40 mouse cellular contexts compared by ENCODE assay signal in the genomic region with DNA sequence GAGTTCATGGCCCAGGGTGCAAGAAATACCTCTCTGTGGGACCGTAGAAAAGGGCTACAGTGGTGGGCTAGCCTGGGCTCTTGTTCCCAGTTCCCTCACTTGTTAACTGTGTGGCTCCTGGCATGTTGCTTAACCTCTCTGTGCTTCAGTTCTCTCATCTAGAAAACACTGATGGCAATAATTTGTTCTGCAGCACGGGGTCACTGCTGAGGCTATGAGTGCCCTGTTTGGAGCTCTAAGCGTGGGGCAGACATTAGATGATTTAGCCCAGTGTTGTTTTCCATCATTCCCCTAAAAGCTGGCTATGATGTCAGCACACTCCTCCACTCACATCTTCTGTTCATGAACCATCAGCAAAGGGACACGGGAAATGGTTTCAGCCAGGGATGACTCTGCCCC. TPM values are rescaled to one million over a fixed set of nuclear protein-coding genes. Genes with fewer than 3 reads are reported as not detected.
"Had no signal": no experiment of that assay in that cellular context is flagged by ENCODE, and none has a peak within 500 bp of the region (broad histone marks: within the 10 kb centered on the region; RNA-seq: fewer than 3 reads in every experiment).

No protein-coding gene starts in this region.

- H3K27ac ChIP-seq: gastrocnemius, adult 2 months; heart, embryonic 10.5 days; hindbrain, embryonic 10.5 days; hindbrain, embryonic 12.5 days; hindbrain, embryonic 14.5 days; intestine, embryonic 15.5 days; left cerebral cortex, adult 2 months; limb, embryonic 10.5 days; limb, embryonic 12.5 days; liver, embryonic 13.5 days; liver, embryonic 15.5 days had no signal

- H3K36me3 ChIP-seq: heart, embryonic 10.5 days; heart, embryonic 12.5 days; hindbrain, embryonic 10.5 days; hindbrain, embryonic 12.5 days; intestine, embryonic 15.5 days; limb, embryonic 10.5 days; limb, embryonic 12.5 days; liver, embryonic 13.5 days; liver, embryonic 15.5 days had no signal

- DNase-seq: gastrocnemius, adult 2 months; gastrocnemius, postnatal 10 days; gastrocnemius, postnatal 25 days; heart, adult 18-20 months; heart, postnatal 10 days; heart, postnatal 4 days; kidney, adult 18-20 months; kidney, adult 8-10 months; kidney, postnatal 10 days; kidney, postnatal 25 days; kidney, postnatal 4 days; liver; liver, embryonic 13.5 days; liver, postnatal 0 days had no signal

- H3K27me3 ChIP-seq: heart, embryonic 12.5 days; hindbrain, embryonic 12.5 days; intestine, embryonic 15.5 days; limb, embryonic 12.5 days; liver, embryonic 13.5 days; liver, embryonic 15.5 days had no signal

- H3K4me2 ChIP-seq: heart, embryonic 12.5 days; hindbrain, embryonic 12.5 days; hindbrain, embryonic 14.5 days; intestine, embryonic 15.5 days; limb, embryonic 12.5 days; liver, embryonic 11.5 days; liver, embryonic 13.5 days; liver, embryonic 15.5 days had no signal

- H3K4me3 ChIP-seq: gastrocnemius, adult 2 months; heart, embryonic 10.5 days; heart, embryonic 12.5 days; hindbrain, embryonic 10.5 days; hindbrain, embryonic 12.5 days; intestine, embryonic 15.5 days; left cerebral cortex, adult 2 months; limb, embryonic 10.5 days; limb, embryonic 12.5 days; liver, embryonic 13.5 days; liver, embryonic 15.5 days had no signal

- H3K9ac ChIP-seq: heart, embryonic 12.5 days; hindbrain, embryonic 12.5 days; hindbrain, embryonic 14.5 days; intestine, embryonic 15.5 days; limb, embryonic 12.5 days; liver, embryonic 13.5 days; liver, embryonic 15.5 days; liver, postnatal 0 days had no signal

- ATAC-seq: inflammation-experienced regulatory T-cells, adult 6 months; intestine, embryonic 15.5 days; intestine, postnatal 0 days; liver, postnatal 0 days had no signal

- H3K9me3 ChIP-seq: heart, embryonic 10.5 days; heart, embryonic 12.5 days; hindbrain, embryonic 10.5 days; hindbrain, embryonic 12.5 days; intestine, embryonic 15.5 days; limb, embryonic 10.5 days; limb, embryonic 12.5 days; liver, embryonic 13.5 days; liver, embryonic 15.5 days had no signal

- H3K4me1 ChIP-seq: heart, embryonic 10.5 days; heart, embryonic 12.5 days; hindbrain, embryonic 10.5 days; hindbrain, embryonic 12.5 days; intestine, embryonic 15.5 days; limb, embryonic 10.5 days; limb, embryonic 12.5 days; liver, embryonic 13.5 days; liver, embryonic 15.5 days had no signal

RNA-seq across cellular contexts. Expression of a gene that starts 41.8 kb away (rescaled TPM):
- total RNA-seq: gastrocnemius, adult 2 months; granulocyte monocyte progenitor cell, adult 5-6 weeks; heart, adult 18-20 months; heart, postnatal 10 days had no signal
- polyA plus RNA-seq: heart, embryonic 10.5 days; heart, embryonic 12.5 days; heart, embryonic 14.5 days; heart, embryonic 16.5 days; inflammation-experienced regulatory T-cells, adult 6 months; kidney, embryonic 14.5 days; limb, embryonic 10.5 days; limb, embryonic 12.5 days; liver, embryonic 11.5 days had no signal

RNA-seq across cellular contexts. Expression of a gene that starts 53.8 kb away (rescaled TPM):
- total RNA-seq: gastrocnemius, adult 2 months; gastrocnemius, postnatal 10 days; gastrocnemius, postnatal 25 days; gastrocnemius, postnatal 4 days; granulocyte monocyte progenitor cell, adult 5-6 weeks; heart, adult 18-20 months; heart, adult 8-10 months; heart, postnatal 10 days; heart, postnatal 25 days; heart, postnatal 4 days; layer of hippocampus, adult 8-10 months; layer of hippocampus, postnatal 14 days; left cerebral cortex, adult 2 months; left cerebral cortex, postnatal 14 days; left cerebral cortex, postnatal 36 days had no signal
- polyA plus RNA-seq: heart, embryonic 10.5 days; heart, embryonic 12.5 days; heart, embryonic 14.5 days; hindbrain, embryonic 10.5 days; hindbrain, embryonic 12.5 days; hindbrain, embryonic 14.5 days; inflammation-experienced regulatory T-cells, adult 6 months; intestine, embryonic 15.5 days; kidney, embryonic 14.5 days; kidney, embryonic 16.5 days; limb, embryonic 10.5 days; limb, embryonic 12.5 days; limb, embryonic 14.5 days; liver, embryonic 11.5 days; liver, embryonic 13.5 days; liver, embryonic 15.5 days; liver, postnatal 0 days had no signal
